Mouse (Mus musculus): Measurements from ENCODE around the gene Kxd1. TPM values are rescaled to one million over a fixed set of nuclear protein-coding genes. Genes with fewer than 3 reads are reported as not detected.

Gene Kxd1
- polyA plus RNA-seq, 1 experiment from 2014 or later = 44.7 TPM

GRCm38 (mm10) chr8:70530314-70530713 is 2.6 kb upstream of the Kxd1 start:
- peak overlapping the region; percentile 96; the same call in 1 of the 2 replicates for H3K9ac ChIP-seq
- H3K4me1 ChIP-seq = peaks cover 37% of the 10 kb centered on the region
- ATAC-seq = no peak
- H3K9me3 ChIP-seq (replicated peaks) = no peaks in the 10 kb centered on the region
- 0 out of 2 replicates have a peak overlapping the region, but pooled peaks have one; percentile 0 for H3K4me3 ChIP-seq
- 92% methylated on average over 2 of the region's 2 CpGs for WGBS (ENCODE audit: insufficient replicate concordance)
- peak overlapping the region; percentile 75 for H3K4me2 ChIP-seq
- H3K36me3 ChIP-seq = peaks cover 59% of the 10 kb centered on the region
- H3K27ac ChIP-seq = peak overlapping the region; percentile 94
- H3K27me3 ChIP-seq (replicated peaks) = no peaks in the 10 kb centered on the region

GRCm38 (mm10) chr8:70529741-70530161 is 2.0 kb upstream of the Kxd1 start:
- 67% methylated on average over 3 of the region's 3 CpGs for WGBS (ENCODE audit: insufficient replicate concordance)
- Histone ChIP-seq H3K9me3 (replicated peaks) (no peaks in the 10 kb centered on the region), H3K9ac (peak overlapping the region; percentile 96), H3K27ac (peak overlapping the region; percentile 94), H3K4me1 (peaks cover 37% of the 10 kb centered on the region), H3K4me3 (peak overlapping the region; percentile 34), H3K27me3 (replicated peaks) (no peaks in the 10 kb centered on the region), H3K4me2 (peak overlapping the region; percentile 75), H3K36me3 (peaks cover 54% of the 10 kb centered on the region)
- no peak for ATAC-seq

GRCm38 (mm10) chr8:70529299-70529698 is 1.5 kb upstream of the Kxd1 start:
- Histone ChIP-seq H3K27me3 (replicated peaks) (no peaks in the 10 kb centered on the region), H3K4me2 (peak overlapping the region; percentile 75), H3K9ac (peak overlapping the region; percentile 96), H3K36me3 (peaks cover 49% of the 10 kb centered on the region), H3K9me3 (replicated peaks) (no peaks in the 10 kb centered on the region), H3K4me1 (peaks cover 37% of the 10 kb centered on the region), H3K27ac (peak overlapping the region; percentile 94), H3K4me3 (peak overlapping the region; percentile 34)
- ATAC-seq = no peak
- WGBS (ENCODE audit: insufficient replicate concordance) = 30% methylated on average over 5 of the region's 5 CpGs

- 12% methylated on average over 13 of the region's 13 CpGs for WGBS (ENCODE audit: insufficient replicate concordance)
- no peak for ATAC-seq
- Histone ChIP-seq H3K4me2 (peak overlapping the region; percentile 75), H3K36me3 (peaks cover 39% of the 10 kb centered on the region), H3K9me3 (replicated peaks) (no peaks in the 10 kb centered on the region), H3K4me3 (peak overlapping the region; percentile 86), H3K27ac (peak overlapping the region; percentile 94), H3K9ac (peak overlapping the region; percentile 96), H3K27me3 (replicated peaks) (no peaks in the 10 kb centered on the region), H3K4me1 (peaks cover 44% of the 10 kb centered on the region)
These were observed 534 bp upstream of the Kxd1 start for GRCm38 (mm10) chr8:70528182-70528797.

GRCm38 (mm10) chr8:70527111-70527511 is 645 bp downstream of the Kxd1 start:
- Histone ChIP-seq H3K27ac (peak overlapping the region; percentile 94), H3K4me3 (peak overlapping the region; percentile 86), H3K36me3 (peaks cover 27% of the 10 kb centered on the region), H3K27me3 (replicated peaks) (no peaks in the 10 kb centered on the region), H3K4me1 (peaks cover 49% of the 10 kb centered on the region), H3K9me3 (replicated peaks) (no peaks in the 10 kb centered on the region), H3K4me2 (peak overlapping the region; percentile 75), H3K9ac (peak overlapping the region; percentile 96)
- peak; percentile 54 for ATAC-seq
- WGBS (ENCODE audit: insufficient replicate concordance) = 3% methylated on average over 8 of the region's 8 CpGs

- no peaks in the 10 kb centered on the region for H3K9me3 ChIP-seq (replicated peaks)
- peaks cover 39% of the 10 kb centered on the region for H3K4me1 ChIP-seq
- peak overlapping the region; percentile 76 for H3K4me2 ChIP-seq
- peak overlapping the region; percentile 74 for H3K4me3 ChIP-seq
- peak overlapping the region; percentile 88 for H3K27ac ChIP-seq
- H3K27me3 ChIP-seq (replicated peaks) = no peaks in the 10 kb centered on the region
- under 1% methylated on average over 51 of the region's 51 CpGs for WGBS (ENCODE audit: insufficient replicate concordance)
- peak overlapping the region; percentile 81 for H3K9ac ChIP-seq
- peak; percentile 82 for ATAC-seq
- H3K36me3 ChIP-seq = peaks cover 28% of the 10 kb centered on the region
These were observed 5.0 kb downstream of the Kxd1 start for GRCm38 (mm10) chr8:70522592-70523403.

- H3K27ac ChIP-seq = peak overlapping the region; percentile 61
- no peak overlapping the region for H3K9ac ChIP-seq
- H3K4me3 ChIP-seq = no peak overlapping the region
- H3K36me3 ChIP-seq = peaks cover 55% of the 10 kb centered on the region
- WGBS (ENCODE audit: insufficient replicate concordance) = 40% methylated on average over 2 of the region's 2 CpGs
- peaks cover 31% of the 10 kb centered on the region for H3K4me1 ChIP-seq
- no peak for ATAC-seq
- no peaks in the 10 kb centered on the region for H3K27me3 ChIP-seq (replicated peaks)
- H3K4me2 ChIP-seq = no peak overlapping the region
- H3K9me3 ChIP-seq (replicated peaks) = no peaks in the 10 kb centered on the region
These were observed 8.2 kb downstream of the Kxd1 start for GRCm38 (mm10) chr8:70519606-70520005.

- Histone ChIP-seq H3K9ac (no peak overlapping the region), H3K36me3 (peaks cover 60% of the 10 kb centered on the region), H3K4me2 (no peak overlapping the region), H3K9me3 (replicated peaks) (no peaks in the 10 kb centered on the region), H3K27me3 (replicated peaks) (no peaks in the 10 kb centered on the region), H3K27ac (no peak overlapping the region), H3K4me3 (no peak overlapping the region), H3K4me1 (peaks cover 31% of the 10 kb centered on the region)
- ATAC-seq = no peak
- WGBS (ENCODE audit: insufficient replicate concordance) = 86% methylated on average over 6 of the region's 6 CpGs
These were observed 8.7 kb downstream of the Kxd1 start for GRCm38 (mm10) chr8:70519043-70519442.

- no peak overlapping the region for H3K4me2 ChIP-seq
- no peaks in the 10 kb centered on the region for H3K27me3 ChIP-seq (replicated peaks)
- H3K4me1 ChIP-seq = peaks cover 24% of the 10 kb centered on the region
- 0 out of 2 replicates have a peak overlapping the region, but pooled peaks have one; percentile 22 for H3K27ac ChIP-seq
- H3K9ac ChIP-seq = no peak overlapping the region
- WGBS (ENCODE audit: insufficient replicate concordance) = 80% methylated on average over 10 of the region's 10 CpGs
- peaks cover 70% of the 10 kb centered on the region for H3K36me3 ChIP-seq
- no peak overlapping the region for H3K4me3 ChIP-seq
- 0 out of 2 replicates have a peak, but pooled peaks have one; percentile 23 for ATAC-seq
- no peaks in the 10 kb centered on the region for H3K9me3 ChIP-seq (replicated peaks)
These were observed 9.7 kb downstream of the Kxd1 start for GRCm38 (mm10) chr8:70517940-70518643.

- Histone ChIP-seq H3K4me3 (no peak overlapping the region), H3K4me2 (no peak overlapping the region), H3K4me1 (peaks cover 41% of the 10 kb centered on the region), H3K9ac (no peak overlapping the region), H3K36me3 (peaks cover 66% of the 10 kb centered on the region), H3K27ac (peak overlapping the region; percentile 98; the same call in 1 of the 2 replicates), H3K9me3 (replicated peaks) (no peaks in the 10 kb centered on the region), H3K27me3 (replicated peaks) (no peaks in the 10 kb centered on the region)
- no peak for ATAC-seq
- WGBS (ENCODE audit: insufficient replicate concordance) = 74% methylated on average over 2 of the region's 2 CpGs
These were observed 14.3 kb downstream of the Kxd1 start for GRCm38 (mm10) chr8:70513441-70513840.

- peak overlapping the region; percentile 99 for H3K9ac ChIP-seq
These were observed 15.4 kb downstream of the Kxd1 start for GRCm38 (mm10) chr8:70512253-70512903.

More at GRCm38 (mm10) chr8:70512253-70512903, 15.4 kb downstream of the Kxd1 start:
- H3K4me1 ChIP-seq = peaks cover 43% of the 10 kb centered on the region
- H3K27me3 ChIP-seq (replicated peaks) = no peaks in the 10 kb centered on the region
- peaks cover 66% of the 10 kb centered on the region for H3K36me3 ChIP-seq
- peak overlapping the region; percentile 84 for H3K4me2 ChIP-seq
- no peaks in the 10 kb centered on the region for H3K9me3 ChIP-seq (replicated peaks)
- WGBS (ENCODE audit: insufficient replicate concordance) = 66% methylated on average over 11 of the region's 11 CpGs
- ATAC-seq = no peak
- peak overlapping the region; percentile 99; the same call in 1 of the 2 replicates for H3K4me3 ChIP-seq
- H3K27ac ChIP-seq = peak overlapping the region; percentile 98
